Mouse (Mus musculus) E14TG2a.4 (cell line): ENCODE measurements around the gene Rsph3b.
"Not testable (repeated sequence)": the region's sequence is repeated elsewhere in the genome, so short reads cannot be mapped to it uniquely, and the experiment has no call there.

ENCODE experiments used
- CTCF ChIP-seq: conservative IDR thresholded peaks from 2 replicates; pipeline ENCODE4 v1.5.1; 2014; ENCODE audit warnings: low read length
- POU5F1 ChIP-seq: IDR thresholded peaks from 2 replicates; pipeline ENCODE4 v1.6.1; 2014; ENCODE audit warnings: low read length, borderline replicate concordance

GRCm38 (mm10) chr17:6914066-6914465, 34.4 kb downstream of the Rsph3b start:
- not testable (repeated sequence) for TF ChIP-seq CTCF, POU5F1
